Mouse (Mus musculus) ovary, postnatal 36 days (tissue): ENCODE data around the gene Tgtp1.
A peak's percentile ranks its signal among the peaks of the same experiment; 100 is the strongest.
"Not testable (repeated sequence)": the region's sequence is repeated elsewhere in the genome, so short reads cannot be mapped to it uniquely, and the experiment has no call there.

Experiments
- DNase-seq: peaks from one replicate; pipeline ENCODE4 v3.0.0; 2022; ENCODE audit warnings: low spot score, mixed read lengths

The Tgtp1 gene

GRCm38 (mm10) chr11:48994018-48994417 lies at the start of gene Tgtp1:
Gene Tgtp1, minus strand, starts transcription at chr11:48994172.
- not testable (repeated sequence) for DNase-seq

GRCm38 (mm10) chr11:49012074-49012473 lies 18.1 kb upstream of the Tgtp1 start:
- not testable (repeated sequence) for DNase-seq

GRCm38 (mm10) chr11:49006785-49007184 lies 12.8 kb upstream of the Tgtp1 start:
- not testable (repeated sequence) for DNase-seq

GRCm38 (mm10) chr11:49006317-49006716 lies 12.3 kb upstream of the Tgtp1 start:
- DNase-seq = not testable (repeated sequence)

- DNase-seq = not testable (repeated sequence)
Observed at GRCm38 (mm10) chr11:49000411-49000810, 6.4 kb upstream of the Tgtp1 start.

GRCm38 (mm10) chr11:48993296-48993695 lies 676 bp downstream of the Tgtp1 start:
- peak; percentile 8 for DNase-seq

- DNase-seq = not testable (repeated sequence)
Observed at GRCm38 (mm10) chr11:48991740-48992520, 2.0 kb downstream of the Tgtp1 start, which contains the start of gene Gm12185. Gene Gm12185, minus strand, starts transcription at chr11:48992226.

- DNase-seq = not testable (repeated sequence)
Observed at GRCm38 (mm10) chr11:48989981-48990380, 4.0 kb downstream of the Tgtp1 start.

GRCm38 (mm10) chr11:48988219-48988618 lies 5.8 kb downstream of the Tgtp1 start:
- DNase-seq = not testable (repeated sequence)

GRCm38 (mm10) chr11:48982848-48983247 lies 11.1 kb downstream of the Tgtp1 start:
- DNase-seq = not testable (repeated sequence)

- DNase-seq = not testable (repeated sequence)
Observed at GRCm38 (mm10) chr11:48980052-48980451, 13.9 kb downstream of the Tgtp1 start.

GRCm38 (mm10) chr11:48979251-48979650 lies 14.7 kb downstream of the Tgtp1 start, which contains the start of gene 9930111J21Rik1:
Gene 9930111J21Rik1, minus strand, starts transcription at chr11:48979398.
- DNase-seq = not testable (repeated sequence)

GRCm38 (mm10) chr11:48978240-48978939 lies 15.6 kb downstream of the Tgtp1 start, which contains the start of gene Olfr56:
Gene Olfr56, plus strand, starts transcription at chr11:48978889.
- DNase-seq = not testable (repeated sequence)

- not testable (repeated sequence) for DNase-seq
Observed at GRCm38 (mm10) chr11:48974686-48975085, 19.3 kb downstream of the Tgtp1 start.

GRCm38 (mm10) chr11:48946090-48946489 lies 47.9 kb downstream of the Tgtp1 start, which contains the start of gene Psme2b:
Gene Psme2b, minus strand, starts transcription at chr11:48946190.
- DNase-seq = not testable (repeated sequence)

GRCm38 (mm10) chr11:48939286-48939685 lies 54.7 kb downstream of the Tgtp1 start:
- DNase-seq = not testable (repeated sequence)
